Mouse (Mus musculus): ENCODE measurements at regions not wholly inside any gene's neighbourhood (a gene's known extent, or its start where the extent isn't known, plus 50 kb on each side); places are given as distances from the start of the nearest gene placed in this dataset. TPM values are rescaled to one million over a fixed set of nuclear protein-coding genes. Genes with fewer than 3 reads are reported as not detected.

DNA sequence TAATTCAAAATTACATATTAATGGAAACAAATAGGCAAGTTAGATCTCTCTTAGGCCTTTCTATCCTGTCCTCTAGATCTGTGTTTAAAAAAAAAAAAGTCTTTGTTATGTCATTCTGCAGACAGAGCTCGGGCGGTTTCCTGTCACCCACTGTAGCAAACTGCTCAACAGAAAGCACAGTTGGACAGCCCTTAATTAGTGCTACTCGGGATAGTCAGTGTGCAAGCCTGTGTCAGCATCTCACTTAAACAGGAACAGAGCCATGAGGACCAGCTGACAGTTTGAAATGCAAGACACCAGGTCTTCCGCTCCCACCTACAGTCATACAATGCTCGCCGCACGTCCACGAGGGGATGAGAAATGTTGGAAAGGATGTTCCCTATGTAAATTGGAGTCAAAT, 170.5 kb downstream of the Nr4a2 start:
- Histone ChIP-seq H3K9ac (replicated peaks; ENCODE audit: low read depth, low read length) (no peak overlapping the region), H3K27ac (ENCODE audit: low read depth, low read length) (no peak overlapping the region), H3K4me2 (ENCODE audit: low read depth, low read length) (no peak overlapping the region), H3K4me3 (ENCODE audit: low read depth, low read length) (no peak overlapping the region), H3K36me3 (ENCODE audit: control insufficient read depth, insufficient read depth, low read length) (no peaks in the 10 kb centered on the region), H3K4me1 (ENCODE audit: control insufficient read depth, insufficient read depth, low read length) (no peaks in the 10 kb centered on the region), H3K27me3 (ENCODE audit: control insufficient read depth, insufficient read depth, low read length) (no peaks in the 10 kb centered on the region), H3K9me3 (ENCODE audit: control insufficient read depth, low read length) (no peaks in the 10 kb centered on the region)
- no peak for ATAC-seq (ENCODE audit: low read depth)
- WGBS: 80% methylated on average over 8 of the region's 8 CpGs

DNA sequence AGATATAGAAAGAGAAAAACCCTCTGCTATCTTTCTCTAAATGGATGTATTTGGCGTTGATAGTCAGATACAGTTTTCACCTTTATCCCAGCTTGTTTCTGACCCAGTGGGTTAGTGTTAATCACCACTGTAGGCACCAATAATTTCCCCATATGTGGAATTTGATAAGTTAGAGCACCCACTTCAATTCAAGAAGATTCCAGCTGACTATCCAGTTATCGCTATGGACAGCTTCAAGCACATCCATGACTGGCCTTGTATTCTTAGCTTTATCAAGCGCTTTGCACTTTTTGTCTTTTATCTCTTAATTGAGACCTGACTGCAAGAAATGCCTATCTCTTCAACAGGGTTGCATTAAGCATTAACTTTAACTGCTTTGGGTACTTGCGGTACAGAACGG, 211.3 kb downstream of the Nr4a2 start:
- no peaks in the 10 kb centered on the region for H3K9me3 ChIP-seq (ENCODE audit: control insufficient read depth, low read length)
- no peaks in the 10 kb centered on the region for H3K27me3 ChIP-seq (ENCODE audit: control insufficient read depth, insufficient read depth, low read length)
- no peaks in the 10 kb centered on the region for H3K36me3 ChIP-seq (ENCODE audit: control insufficient read depth, insufficient read depth, low read length)
- H3K4me2 ChIP-seq (ENCODE audit: low read depth, low read length): no peak overlapping the region
- no peaks in the 10 kb centered on the region for H3K4me1 ChIP-seq (ENCODE audit: control insufficient read depth, insufficient read depth, low read length)
- 93% methylated on average over 5 of the region's 5 CpGs for WGBS
- no peak overlapping the region for H3K27ac ChIP-seq (ENCODE audit: low read depth, low read length)
- no peak overlapping the region for H3K9ac ChIP-seq (replicated peaks; ENCODE audit: low read depth, low read length)
- H3K4me3 ChIP-seq (ENCODE audit: low read depth, low read length): no peak overlapping the region
- no peak for ATAC-seq (ENCODE audit: low read depth)

DNA sequence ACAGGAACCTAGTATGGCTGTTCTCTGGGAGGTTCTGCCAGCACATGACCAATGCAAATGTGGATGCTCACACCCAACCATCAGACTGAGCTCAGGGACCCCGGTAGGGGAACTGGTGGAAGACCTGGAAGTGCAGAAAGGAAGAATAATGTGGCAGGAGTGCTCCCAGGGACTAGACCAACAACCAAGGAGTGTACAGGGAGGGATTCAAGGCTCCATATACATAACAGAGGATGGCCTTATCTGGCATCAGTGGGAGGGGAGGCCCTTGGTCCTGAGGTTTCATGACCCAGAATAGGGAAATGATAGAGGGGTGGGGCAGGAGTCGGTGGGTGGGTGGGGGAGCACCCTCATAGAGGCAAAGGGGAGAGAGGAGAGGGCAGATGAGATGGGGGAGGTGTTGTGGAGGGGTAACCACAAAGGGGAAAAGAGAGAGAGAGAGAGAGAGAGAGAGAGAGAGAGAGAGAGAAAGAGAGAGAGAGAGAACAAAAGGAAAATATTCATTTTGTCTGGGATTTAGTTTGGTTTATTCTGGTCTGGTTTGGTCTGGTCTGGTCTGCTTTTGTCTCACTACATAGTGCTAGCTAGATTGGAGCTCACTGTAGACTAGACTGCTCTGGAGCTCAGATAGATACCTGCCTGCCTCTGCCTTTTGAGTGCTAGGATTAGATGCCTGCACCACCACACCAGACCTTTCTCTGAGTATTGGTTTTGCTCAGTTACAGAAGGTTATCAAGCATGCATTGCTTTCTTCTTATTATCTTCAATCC, 214.5 kb downstream of the Nr4a2 start:
- Histone ChIP-seq H3K27me3 (ENCODE audit: control insufficient read depth, insufficient read depth, low read length) (no peaks in the 10 kb centered on the region), H3K4me2 (ENCODE audit: low read depth, low read length) (no peak overlapping the region), H3K4me1 (ENCODE audit: control insufficient read depth, insufficient read depth, low read length) (no peaks in the 10 kb centered on the region), H3K9ac (replicated peaks; ENCODE audit: low read depth, low read length) (no peak overlapping the region), H3K36me3 (ENCODE audit: control insufficient read depth, insufficient read depth, low read length) (no peaks in the 10 kb centered on the region), H3K9me3 (ENCODE audit: control insufficient read depth, low read length) (no peaks in the 10 kb centered on the region), H3K4me3 (ENCODE audit: low read depth, low read length) (no peak overlapping the region), H3K27ac (ENCODE audit: low read depth, low read length) (no peak overlapping the region)
- ATAC-seq (ENCODE audit: low read depth): no peak
- WGBS: 65% methylated on average over 2 of the region's 2 CpGs

DNA sequence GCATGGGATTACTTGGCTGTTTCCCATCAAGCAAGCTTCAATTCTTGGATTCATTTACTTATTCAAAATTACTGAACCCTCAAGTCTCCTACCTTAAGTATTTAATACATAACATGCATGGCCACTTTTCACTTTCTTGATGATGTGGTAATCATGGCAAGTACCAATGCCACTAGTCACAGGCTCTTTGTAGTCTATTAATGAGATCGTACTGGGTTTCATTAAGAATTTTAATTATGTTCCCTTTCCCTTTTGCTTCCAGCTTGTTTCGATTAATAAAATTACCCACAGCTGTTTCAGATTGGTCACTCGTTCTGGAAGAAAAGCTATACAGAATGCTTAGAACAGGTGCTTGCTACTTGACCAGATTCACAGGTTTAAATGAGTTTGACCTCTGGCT, 238.6 kb downstream of the Nr4a2 start:
- no peak for ATAC-seq (ENCODE audit: low read depth)
- WGBS: 78% methylated on average over 3 of the region's 3 CpGs

DNA sequence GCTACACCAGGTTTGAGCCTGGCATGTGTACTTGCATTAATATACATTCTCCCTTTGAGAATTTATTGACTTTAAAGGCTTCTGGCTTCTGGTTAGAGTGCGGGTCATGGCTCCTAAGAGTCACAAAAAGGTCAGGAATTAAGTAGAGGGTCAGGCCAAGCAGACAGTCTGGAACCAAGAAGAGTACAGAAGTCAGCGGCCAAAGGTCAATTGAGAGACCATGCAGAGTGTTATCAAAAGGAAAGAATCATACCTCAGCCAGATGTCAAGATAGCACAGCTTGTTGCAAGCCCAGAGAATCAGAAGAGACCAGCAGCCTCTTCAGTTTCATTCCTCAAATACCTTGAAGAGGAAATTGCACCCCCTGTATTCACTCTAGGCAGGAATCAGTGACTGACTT, 263.0 kb downstream of the Nr4a2 start:
- H3K9ac ChIP-seq (replicated peaks; ENCODE audit: low read depth, low read length): no peak overlapping the region
- H3K4me3 ChIP-seq (ENCODE audit: low read depth, low read length): no peak overlapping the region
- H3K9me3 ChIP-seq (ENCODE audit: control insufficient read depth, low read length): no peaks in the 10 kb centered on the region
- no peaks in the 10 kb centered on the region for H3K36me3 ChIP-seq (ENCODE audit: control insufficient read depth, insufficient read depth, low read length)
- ATAC-seq (ENCODE audit: low read depth): no peak
- H3K27ac ChIP-seq (ENCODE audit: low read depth, low read length): no peak overlapping the region
- H3K4me1 ChIP-seq (ENCODE audit: control insufficient read depth, insufficient read depth, low read length): no peaks in the 10 kb centered on the region
- H3K27me3 ChIP-seq (ENCODE audit: control insufficient read depth, insufficient read depth, low read length): no peaks in the 10 kb centered on the region
- WGBS: 51% methylated on average over 2 of the region's 2 CpGs
- H3K4me2 ChIP-seq (ENCODE audit: low read depth, low read length): no peak overlapping the region

More for the DNA sequence above, 238.6 kb downstream of the Nr4a2 start:
- no peak overlapping the region for H3K9ac ChIP-seq (replicated peaks; ENCODE audit: low read depth, low read length)
- H3K4me2 ChIP-seq (ENCODE audit: low read depth, low read length): no peak overlapping the region
- no peak overlapping the region for H3K4me3 ChIP-seq (ENCODE audit: low read depth, low read length)
- H3K4me1 ChIP-seq (ENCODE audit: control insufficient read depth, insufficient read depth, low read length): no peaks in the 10 kb centered on the region
- H3K9me3 ChIP-seq (ENCODE audit: control insufficient read depth, low read length): no peaks in the 10 kb centered on the region
- H3K27me3 ChIP-seq (ENCODE audit: control insufficient read depth, insufficient read depth, low read length): no peaks in the 10 kb centered on the region
- no peak overlapping the region for H3K27ac ChIP-seq (ENCODE audit: low read depth, low read length)
- H3K36me3 ChIP-seq (ENCODE audit: control insufficient read depth, insufficient read depth, low read length): no peaks in the 10 kb centered on the region

DNA sequence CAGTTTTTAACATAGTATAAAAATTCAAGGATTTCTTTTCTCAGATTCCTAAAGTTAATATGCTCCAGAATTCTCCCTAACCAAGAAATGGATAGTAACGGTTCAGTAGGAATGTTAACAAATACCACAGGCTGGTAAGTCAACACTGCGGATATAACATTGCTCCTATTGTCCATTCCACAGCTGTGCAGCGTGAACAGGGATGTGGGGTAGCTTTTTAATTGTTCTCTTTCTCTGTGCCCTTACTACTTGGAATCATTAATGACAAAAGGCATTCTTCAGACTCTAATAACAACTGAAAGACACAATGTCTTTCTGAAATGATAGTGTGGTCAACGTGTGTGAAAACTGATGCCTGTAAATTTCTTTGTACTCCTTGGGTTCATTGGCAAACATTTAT, 303.3 kb downstream of the Nr4a2 start:
- no peak overlapping the region for H3K27ac ChIP-seq (ENCODE audit: low read depth, low read length)
- 26% methylated on average over 4 of the region's 4 CpGs for WGBS
- H3K9ac ChIP-seq (replicated peaks; ENCODE audit: low read depth, low read length): no peak overlapping the region
- H3K36me3 ChIP-seq (ENCODE audit: control insufficient read depth, insufficient read depth, low read length): no peaks in the 10 kb centered on the region
- no peaks in the 10 kb centered on the region for H3K27me3 ChIP-seq (ENCODE audit: control insufficient read depth, insufficient read depth, low read length)
- no peak overlapping the region for H3K4me2 ChIP-seq (ENCODE audit: low read depth, low read length)
- no peak overlapping the region for H3K4me3 ChIP-seq (ENCODE audit: low read depth, low read length)
- H3K9me3 ChIP-seq (ENCODE audit: control insufficient read depth, low read length): no peaks in the 10 kb centered on the region
- no peaks in the 10 kb centered on the region for H3K4me1 ChIP-seq (ENCODE audit: control insufficient read depth, insufficient read depth, low read length)
- ATAC-seq (ENCODE audit: low read depth): no peak

DNA sequence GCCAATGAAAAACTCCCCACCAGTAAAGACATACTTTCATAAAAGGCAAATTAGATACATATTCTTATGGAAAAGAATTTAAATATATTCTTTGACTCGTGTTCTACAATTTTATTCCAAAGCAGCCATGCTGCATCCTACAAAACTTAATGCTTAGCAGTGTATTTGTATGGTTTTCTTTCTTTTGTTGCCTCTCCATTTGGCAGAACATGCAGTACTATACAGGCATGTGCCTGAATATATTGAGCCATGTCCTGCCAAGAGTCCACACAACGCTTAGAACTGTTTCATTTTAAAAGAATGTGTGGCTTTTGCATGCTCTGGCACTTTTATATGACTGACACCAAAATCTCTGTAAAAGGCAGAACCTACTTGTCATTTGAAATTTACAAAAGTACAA, 339.0 kb downstream of the Nr4a2 start:
- Histone ChIP-seq H3K27me3 (ENCODE audit: control insufficient read depth, insufficient read depth, low read length) (no peaks in the 10 kb centered on the region), H3K9me3 (ENCODE audit: control insufficient read depth, low read length) (no peaks in the 10 kb centered on the region), H3K4me3 (ENCODE audit: low read depth, low read length) (no peak overlapping the region), H3K4me2 (ENCODE audit: low read depth, low read length) (no peak overlapping the region), H3K36me3 (ENCODE audit: control insufficient read depth, insufficient read depth, low read length) (no peaks in the 10 kb centered on the region), H3K27ac (ENCODE audit: low read depth, low read length) (no peak overlapping the region), H3K4me1 (ENCODE audit: control insufficient read depth, insufficient read depth, low read length) (no peaks in the 10 kb centered on the region), H3K9ac (replicated peaks; ENCODE audit: low read depth, low read length) (no peak overlapping the region)
- 71% methylated on average over 2 of the region's 2 CpGs for WGBS
- no peak for ATAC-seq (ENCODE audit: low read depth)

Small RNA genes in the stretch of these regions (microRNA-seq; reads per million reads assigned to microRNA genes)
- gene Mir195b: not detected
